Mouse (Mus musculus): ENCODE data around the gene Opalin.

Opalin gene

GRCm38 (mm10) chr19:41076906-41077305, at the start of gene Opalin:
Gene Opalin, minus strand, starts transcription at chr19:41077113.
- DNase-seq (ENCODE audit: low spot score) = no peak

GRCm38 (mm10) chr19:41123009-41123408, 46.1 kb upstream of the Opalin start:
- no peak for DNase-seq (ENCODE audit: low spot score)

DNA sequence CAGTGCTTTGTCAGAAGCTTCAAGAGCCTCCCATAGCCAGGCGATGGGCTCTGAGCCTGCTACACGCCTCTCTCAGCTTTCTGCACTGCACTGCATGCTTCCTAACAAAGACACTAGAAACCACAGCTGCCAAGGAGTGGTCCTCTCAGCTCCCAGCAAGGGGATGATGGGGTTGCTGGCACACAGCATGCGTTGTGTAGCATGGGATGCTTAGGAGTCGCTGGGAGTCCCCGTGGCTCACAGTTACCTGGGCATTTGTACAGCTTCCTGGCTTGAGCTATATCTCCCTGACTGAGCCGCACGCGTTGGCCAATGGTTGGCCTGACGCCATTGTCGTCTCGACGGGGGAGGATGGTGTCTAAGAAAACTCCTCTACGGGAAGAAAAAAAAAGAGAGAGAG, 43.0 kb upstream of the Opalin start:
- no peak for DNase-seq (ENCODE audit: low spot score)

DNA sequence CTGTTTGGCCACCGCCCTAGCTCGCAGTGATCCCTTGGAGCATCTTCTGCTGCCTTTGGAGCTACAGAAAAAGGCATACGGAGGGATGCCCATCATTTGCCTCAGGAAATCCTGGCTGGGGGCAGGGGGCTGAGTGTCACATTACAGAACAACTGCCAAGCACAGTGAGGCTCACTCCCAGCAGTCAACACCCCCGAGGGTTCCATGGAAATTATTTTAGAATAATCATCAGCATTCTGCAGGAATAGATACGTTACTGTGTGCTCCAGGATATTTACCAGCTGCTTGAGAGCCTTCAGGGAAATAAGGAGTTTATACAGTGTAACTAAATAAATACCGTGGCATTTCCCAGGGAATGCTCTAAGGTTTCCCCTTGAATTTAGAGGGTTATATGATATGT, 41.4 kb upstream of the Opalin start:
- DNase-seq (ENCODE audit: low spot score) = no peak

DNA sequence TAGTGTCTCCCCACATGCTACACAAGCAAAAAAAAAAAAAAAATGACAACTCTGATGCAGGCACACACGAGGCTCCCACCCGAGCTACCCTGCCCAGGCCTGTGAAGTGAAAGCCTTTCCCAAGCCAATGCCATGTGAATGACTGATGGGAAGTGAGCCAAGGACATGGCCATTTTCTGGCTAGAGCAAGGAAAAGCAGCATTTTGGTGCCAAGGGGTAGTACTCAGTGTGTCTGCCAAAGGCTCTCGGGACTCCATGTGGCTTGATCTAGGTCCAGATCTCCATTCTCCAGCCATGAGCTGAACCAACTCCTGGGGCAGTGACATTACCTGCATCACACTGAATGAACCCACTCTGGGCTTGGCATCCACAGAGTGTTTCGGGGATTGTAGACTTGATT, 40.4 kb upstream of the Opalin start:
- DNase-seq (ENCODE audit: low spot score) = no peak

DNA sequence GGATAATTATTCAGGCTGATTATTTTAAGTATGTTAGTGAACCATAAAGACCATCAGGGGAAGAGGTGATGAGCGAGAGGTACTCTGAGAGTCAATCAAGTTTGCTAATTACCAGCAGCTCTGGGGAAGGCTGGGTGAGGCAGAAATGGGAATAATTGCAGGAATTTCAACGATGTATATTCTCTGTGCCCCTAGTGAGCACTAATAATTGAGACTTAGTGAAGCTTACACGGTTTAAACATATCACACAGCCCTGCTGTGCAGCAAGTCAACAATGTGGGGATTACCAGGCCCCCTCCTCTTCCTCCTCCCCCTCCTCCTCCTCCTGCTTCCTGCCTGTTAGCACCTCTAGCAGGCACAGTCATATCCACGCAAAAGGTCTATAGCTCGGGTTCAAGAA, 37.7 kb upstream of the Opalin start:
- DNase-seq (ENCODE audit: low spot score) = no peak

- no peak for DNase-seq (ENCODE audit: low spot score)
Measured at GRCm38 (mm10) chr19:41113911-41114531, 37.1 kb upstream of the Opalin start.

GRCm38 (mm10) chr19:41112609-41113008, 35.7 kb upstream of the Opalin start:
- DNase-seq (ENCODE audit: low spot score) = no peak

- DNase-seq (ENCODE audit: low spot score) = no peak
Measured at GRCm38 (mm10) chr19:41109991-41110390, 33.1 kb upstream of the Opalin start.

DNA sequence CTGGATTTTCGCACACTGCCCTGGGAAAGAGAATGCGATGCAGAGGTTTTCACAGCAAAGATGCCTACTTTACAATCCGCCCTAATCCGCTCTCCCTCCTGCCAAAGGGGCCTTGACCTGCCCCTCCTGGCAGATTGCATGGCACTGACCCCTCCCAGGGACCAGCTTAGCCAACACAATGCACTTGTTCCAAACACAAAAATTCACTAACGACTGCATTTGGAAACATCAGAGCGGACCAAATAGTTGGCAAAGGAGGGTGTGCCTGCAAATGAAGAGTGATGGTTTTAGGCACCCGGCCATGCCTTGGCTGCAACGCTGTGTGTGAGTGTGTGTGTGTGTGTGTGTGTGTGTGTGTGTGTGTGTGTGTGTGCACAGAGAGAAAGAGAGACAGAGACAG, 32.6 kb upstream of the Opalin start:
- DNase-seq (ENCODE audit: low spot score) = no peak

DNA sequence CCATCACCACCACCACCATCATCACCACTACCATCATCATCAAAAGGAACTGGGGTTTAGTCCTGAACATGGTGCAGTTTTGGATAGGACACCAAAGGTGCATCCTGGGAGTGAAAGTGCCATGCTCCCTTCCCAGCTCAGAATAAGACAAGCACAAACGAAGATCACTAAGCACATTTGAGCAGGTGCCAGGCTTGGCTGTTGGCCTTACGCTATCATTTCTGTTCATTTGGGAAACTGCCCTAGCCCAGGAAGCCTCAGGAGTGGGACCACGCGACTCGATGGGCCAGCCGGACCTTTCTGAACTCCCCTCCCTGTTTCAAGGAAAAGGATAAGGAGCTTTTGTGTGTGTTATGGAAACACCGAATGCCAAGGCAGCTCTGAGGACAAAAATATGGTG, 31.8 kb upstream of the Opalin start:
- DNase-seq (ENCODE audit: low spot score) = no peak

GRCm38 (mm10) chr19:41107530-41107929, 30.6 kb upstream of the Opalin start:
- DNase-seq (ENCODE audit: low spot score) = no peak

GRCm38 (mm10) chr19:41104922-41105321, 28.0 kb upstream of the Opalin start:
- DNase-seq (ENCODE audit: low spot score) = no peak

GRCm38 (mm10) chr19:41101390-41101789, 24.5 kb upstream of the Opalin start:
- DNase-seq (ENCODE audit: low spot score) = no peak

- DNase-seq (ENCODE audit: low spot score) = no peak
Measured at GRCm38 (mm10) chr19:41100863-41101262, 23.9 kb upstream of the Opalin start.

GRCm38 (mm10) chr19:41097038-41097437, 20.1 kb upstream of the Opalin start:
- DNase-seq (ENCODE audit: low spot score) = no peak

- DNase-seq (ENCODE audit: low spot score) = no peak
Measured at GRCm38 (mm10) chr19:41091901-41092300, 15.0 kb upstream of the Opalin start.

DNA sequence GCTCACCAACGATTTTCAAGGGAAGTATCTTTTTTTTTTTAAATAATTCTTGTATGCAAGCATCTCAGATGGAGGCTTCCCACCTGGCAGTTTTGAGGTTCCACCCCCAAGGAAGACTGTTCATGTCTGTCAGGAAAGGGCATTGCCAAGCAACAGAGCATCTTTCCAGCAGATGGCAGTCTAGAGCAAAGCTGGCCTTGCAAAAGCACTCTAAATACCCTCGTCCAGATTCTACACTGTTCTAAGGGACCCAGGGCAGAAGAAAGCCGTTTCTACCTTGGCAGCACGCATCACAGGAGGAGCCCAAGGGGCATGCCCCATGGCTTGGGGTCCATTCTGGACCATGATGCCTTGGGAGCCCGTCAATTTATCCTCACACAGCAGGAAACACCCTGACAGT, 12.9 kb upstream of the Opalin start:
- DNase-seq (ENCODE audit: low spot score) = peak; percentile 37

GRCm38 (mm10) chr19:41088491-41088890, 11.6 kb upstream of the Opalin start:
- DNase-seq (ENCODE audit: low spot score) = no peak

DNA sequence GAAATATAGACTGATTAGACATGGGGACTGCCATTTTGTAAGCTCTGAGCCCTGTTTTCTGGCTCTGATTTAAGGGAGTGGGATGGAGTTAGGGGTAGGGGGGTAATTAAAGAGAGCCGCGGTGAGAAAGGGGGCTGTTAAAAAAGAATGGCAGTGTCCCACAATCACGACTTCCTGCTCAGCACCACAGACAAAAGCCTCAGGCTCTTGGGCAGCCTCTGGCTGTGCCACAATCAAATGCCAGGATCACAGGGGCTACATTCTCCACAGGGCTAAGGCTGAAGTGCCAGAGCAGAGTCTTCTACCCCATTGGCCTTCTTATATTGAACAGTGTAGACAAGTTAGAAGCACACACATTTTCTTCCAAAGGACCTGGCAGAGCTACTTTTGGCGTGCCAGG, 11.0 kb upstream of the Opalin start:
- no peak for DNase-seq (ENCODE audit: low spot score)

GRCm38 (mm10) chr19:41086700-41087099, 9.8 kb upstream of the Opalin start:
- peak; percentile 57 for DNase-seq (ENCODE audit: low spot score)

DNA sequence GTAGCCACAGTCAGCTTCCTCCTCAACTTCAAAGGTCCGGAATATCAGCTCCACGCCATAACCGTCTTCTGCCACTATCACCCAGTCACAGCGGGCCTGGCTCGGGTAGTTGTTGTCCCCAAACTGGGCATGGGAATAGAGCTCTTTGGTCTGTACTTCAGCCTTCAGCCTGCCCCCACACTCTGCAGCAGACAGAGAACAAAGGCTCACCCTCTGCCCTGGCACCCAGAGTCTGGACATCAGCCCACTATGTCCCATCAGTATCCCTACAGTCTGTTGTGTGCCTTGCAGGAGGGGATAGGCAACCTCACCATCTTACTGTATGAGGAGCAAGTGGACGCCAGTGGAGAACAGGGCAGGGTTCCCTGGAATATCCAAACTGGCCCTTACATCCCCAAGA, 9.4 kb upstream of the Opalin start:
- no peak for DNase-seq (ENCODE audit: low spot score)

GRCm38 (mm10) chr19:41083646-41084045, 6.7 kb upstream of the Opalin start:
- DNase-seq (ENCODE audit: low spot score) = no peak

GRCm38 (mm10) chr19:41081589-41081988, 4.7 kb upstream of the Opalin start:
- DNase-seq (ENCODE audit: low spot score) = no peak
